Mouse (Mus musculus): ENCODE measurements around the gene Cdk5.

DNA sequence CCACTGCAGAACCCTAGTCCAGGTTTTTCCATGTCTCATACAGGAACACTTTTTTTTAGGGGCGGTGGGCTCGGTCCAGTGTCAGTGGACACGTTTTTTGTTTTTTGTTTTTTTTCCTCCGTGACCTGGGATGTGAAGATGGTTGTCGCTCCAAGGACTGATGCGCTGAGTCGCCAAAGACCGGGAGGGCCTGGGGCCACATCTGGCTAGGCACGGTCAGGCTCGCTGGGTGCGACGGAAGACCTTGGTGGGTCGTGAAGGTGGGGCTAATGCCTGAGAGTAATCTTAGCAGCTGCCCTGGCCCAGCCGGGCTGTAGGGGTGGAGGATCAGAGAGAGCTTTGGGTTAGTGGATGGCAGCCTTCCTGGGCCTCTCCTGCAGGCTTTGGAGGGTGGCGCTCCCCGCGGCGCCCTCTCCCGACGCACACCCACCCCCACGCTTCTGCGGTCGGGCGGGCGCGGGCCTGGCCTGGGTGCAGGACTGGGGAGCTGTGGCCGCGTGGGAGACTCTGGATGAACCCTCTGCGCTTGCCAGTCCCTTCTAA, 29.4 kb upstream of the Cdk5 start:
- TF ChIP-seq CTCF (IDR thresholded peaks at IDR 0.05; ENCODE audit: borderline replicate concordance, insufficient read depth, low read length): no peak
- TF ChIP-seq POLR2A (IDR thresholded peaks at IDR 0.05; ENCODE audit: low read depth, low read length): no peak
